Mouse (Mus musculus) fibroblast of lung, adult 2 months (primary cell): Measurements from ENCODE around the gene Numb.
A peak's percentile ranks its signal among the peaks of the same experiment; 100 is the strongest.
"Not testable (repeated sequence)": the region's sequence is repeated elsewhere in the genome, so short reads cannot be mapped to it uniquely, and the experiment has no call there.

Experiments
- DNase-seq: peaks from one replicate; pipeline ENCODE4 v3.0.0-alpha.2; 2011; ENCODE audit warnings: low read depth

Gene Numb

GRCm38 (mm10) chr12:83922724-83923485 is 1.2 kb upstream of the Numb start:
- no peak for DNase-seq

GRCm38 (mm10) chr12:83920721-83921441 is 853 bp downstream of the Numb start:
- no peak for DNase-seq

DNA sequence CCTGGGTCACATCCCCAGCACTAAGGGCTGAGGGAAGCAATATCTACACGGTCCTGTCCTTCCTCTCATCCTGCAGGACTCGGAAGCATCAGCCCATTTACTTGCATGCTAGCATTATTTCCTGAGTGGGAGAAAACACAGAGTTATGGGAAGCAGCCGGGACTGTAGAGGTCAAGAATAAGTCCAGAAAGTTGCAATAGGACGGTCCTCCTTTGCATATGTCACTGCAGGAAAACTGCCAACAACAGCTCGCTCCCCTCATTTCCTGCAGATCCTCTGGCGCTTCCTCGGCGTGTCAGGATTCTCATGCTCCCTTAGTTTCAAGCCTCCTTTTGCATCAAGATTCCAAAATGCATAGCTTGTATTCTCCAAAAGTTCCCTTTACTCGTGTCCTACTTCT is 4.8 kb downstream of the Numb start:
- DNase-seq = no peak

GRCm38 (mm10) chr12:83914797-83915196 is 6.9 kb downstream of the Numb start:
- no peak for DNase-seq

- DNase-seq = no peak
Observed at GRCm38 (mm10) chr12:83914202-83914740, 7.5 kb downstream of the Numb start.

DNA sequence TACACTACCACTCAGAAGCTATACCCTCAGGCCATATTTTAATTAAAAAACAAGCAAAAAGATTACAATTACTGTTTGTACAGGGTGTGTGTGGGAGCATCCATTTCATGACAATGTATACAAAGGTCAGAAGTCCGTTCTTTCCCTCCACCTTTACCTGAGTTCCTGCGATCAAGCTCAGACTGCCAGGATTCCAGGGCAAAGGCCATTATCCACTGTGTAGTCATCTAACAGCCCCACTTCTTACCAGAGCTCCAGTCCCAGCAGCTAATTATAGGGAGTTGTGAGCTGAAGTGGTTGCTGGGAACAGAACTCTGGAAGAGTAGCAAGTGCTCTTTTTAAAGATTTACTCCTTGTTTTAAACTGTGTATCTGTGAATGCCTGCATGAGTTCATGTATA is 11.3 kb downstream of the Numb start:
- no peak for DNase-seq

GRCm38 (mm10) chr12:83892926-83893325 is 28.8 kb downstream of the Numb start:
- no peak for DNase-seq

GRCm38 (mm10) chr12:83891278-83891677 is 30.5 kb downstream of the Numb start:
- DNase-seq = no peak

GRCm38 (mm10) chr12:83889128-83889527 is 32.6 kb downstream of the Numb start:
- no peak for DNase-seq

GRCm38 (mm10) chr12:83885516-83886285 is 36.0 kb downstream of the Numb start:
- DNase-seq = no peak

DNA sequence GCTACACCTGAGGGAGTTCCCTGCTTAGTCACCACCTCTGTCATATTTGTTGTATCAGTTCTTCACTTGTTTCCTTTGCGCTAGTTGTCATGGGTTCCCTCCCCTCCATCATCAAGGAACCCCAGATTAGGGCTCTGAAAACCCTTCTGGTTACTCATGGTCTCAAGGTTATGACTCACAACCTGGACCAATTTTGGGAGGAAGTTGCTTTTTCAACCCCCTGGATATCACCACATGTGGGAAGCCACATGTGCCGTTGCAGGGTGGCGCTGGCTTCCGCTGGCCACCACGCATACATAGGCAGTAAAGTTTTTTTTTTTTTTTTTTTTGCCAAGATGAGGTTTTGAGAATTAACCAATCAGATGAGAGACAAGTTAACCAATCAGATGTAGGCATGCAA is 36.7 kb downstream of the Numb start:
- not testable (repeated sequence) for DNase-seq

- no peak for DNase-seq
Observed at GRCm38 (mm10) chr12:83882503-83882902, 39.2 kb downstream of the Numb start.

- DNase-seq = no peak
Observed at GRCm38 (mm10) chr12:83882088-83882487, 39.6 kb downstream of the Numb start.

DNA sequence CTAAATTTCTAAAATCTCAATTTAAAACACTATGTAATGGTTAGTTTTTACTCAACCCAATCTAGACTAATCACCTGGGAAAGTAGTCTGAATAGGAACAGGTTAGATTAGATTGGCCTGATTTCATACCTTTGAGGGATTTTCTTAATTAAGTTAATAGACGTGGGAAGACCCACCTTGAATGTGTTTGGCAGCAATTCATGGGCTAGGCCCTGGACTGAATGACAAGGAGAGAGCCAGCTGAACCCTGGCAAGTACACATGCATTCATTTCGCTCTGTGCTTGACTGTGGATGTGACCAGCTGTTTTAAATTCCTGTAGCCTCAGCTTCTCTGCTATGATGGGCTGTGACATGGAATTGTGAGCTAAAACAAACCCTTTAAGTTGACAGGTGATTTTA is 40.8 kb downstream of the Numb start:
- no peak for DNase-seq

DNA sequence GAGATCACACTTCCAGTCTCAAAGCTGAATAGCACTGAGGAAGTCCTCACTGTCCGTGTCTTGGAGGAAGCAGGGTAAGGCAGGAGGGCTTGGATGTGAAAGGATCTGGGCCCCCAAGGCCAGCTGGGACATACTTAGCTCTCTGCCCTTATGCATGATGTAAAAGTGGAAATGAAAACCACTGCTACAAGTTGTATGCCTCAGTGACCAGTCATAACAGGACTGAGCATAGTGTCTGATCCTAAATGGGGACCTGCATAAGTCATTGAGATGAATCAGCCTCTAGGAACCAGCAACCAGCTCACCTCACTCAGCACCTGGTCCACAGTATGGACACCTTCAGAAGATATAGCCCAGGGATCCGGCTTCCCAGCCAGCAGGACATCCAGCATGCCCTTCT is 46.6 kb downstream of the Numb start:
- no peak for DNase-seq

GRCm38 (mm10) chr12:83874597-83874996 is 47.1 kb downstream of the Numb start:
- peak; percentile 91 for DNase-seq

DNA sequence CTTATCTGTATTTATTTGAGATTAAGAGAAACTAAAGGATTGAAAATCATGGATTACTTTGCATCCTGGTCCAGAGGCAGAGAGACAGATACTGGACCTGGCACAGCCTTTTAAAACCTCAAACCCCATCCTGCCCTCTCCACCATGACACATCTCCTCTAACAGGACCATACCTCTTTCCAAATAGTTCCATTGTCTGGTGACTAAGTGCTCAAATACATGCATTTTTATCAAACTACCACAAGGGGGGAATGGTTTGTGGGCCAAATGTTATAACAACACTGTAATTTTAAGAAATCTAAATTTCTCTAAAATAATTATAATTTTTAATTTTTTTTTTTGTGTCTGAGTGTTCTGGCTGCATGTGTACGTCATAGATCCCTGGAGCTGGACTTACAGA is 57.2 kb downstream of the Numb start:
- DNase-seq = no peak

DNA sequence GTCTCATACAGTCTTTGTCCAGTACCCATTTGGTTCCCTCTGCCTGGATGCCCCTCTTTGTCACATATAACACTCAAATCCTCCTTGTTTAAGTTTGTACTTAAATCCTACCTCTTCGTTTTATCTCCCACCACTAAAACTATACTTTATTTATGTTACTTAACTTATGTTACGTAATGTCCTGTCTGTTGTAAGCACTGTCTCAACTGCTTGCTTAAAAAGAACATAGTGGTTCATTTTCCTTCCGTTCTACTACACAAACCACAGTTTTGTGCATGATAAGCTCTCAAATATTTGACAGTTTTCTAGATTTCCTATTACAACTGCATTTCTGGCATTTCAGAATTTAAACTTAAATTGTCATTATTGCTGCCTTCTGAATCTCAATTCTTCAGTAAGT is 59.9 kb downstream of the Numb start:
- no peak for DNase-seq

DNA sequence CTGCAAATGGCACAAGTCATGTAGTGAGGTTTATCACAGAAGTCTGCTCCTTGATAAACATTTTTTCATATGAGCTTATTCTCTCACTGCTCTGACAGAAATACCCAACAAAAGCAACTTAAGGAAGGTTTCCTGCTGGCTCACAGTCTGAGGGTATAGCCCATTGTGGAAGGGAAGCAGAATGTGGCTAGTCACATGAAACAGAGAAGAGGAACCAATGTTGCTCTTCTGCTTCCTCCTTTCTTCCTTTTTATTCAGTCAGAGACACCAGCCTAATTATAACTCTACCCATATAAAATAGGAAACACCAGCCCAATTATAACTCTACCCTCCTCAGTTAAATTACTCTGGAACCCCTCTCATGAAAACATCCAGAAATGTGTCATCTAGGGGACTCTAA is 61.0 kb downstream of the Numb start:
- DNase-seq = no peak

DNA sequence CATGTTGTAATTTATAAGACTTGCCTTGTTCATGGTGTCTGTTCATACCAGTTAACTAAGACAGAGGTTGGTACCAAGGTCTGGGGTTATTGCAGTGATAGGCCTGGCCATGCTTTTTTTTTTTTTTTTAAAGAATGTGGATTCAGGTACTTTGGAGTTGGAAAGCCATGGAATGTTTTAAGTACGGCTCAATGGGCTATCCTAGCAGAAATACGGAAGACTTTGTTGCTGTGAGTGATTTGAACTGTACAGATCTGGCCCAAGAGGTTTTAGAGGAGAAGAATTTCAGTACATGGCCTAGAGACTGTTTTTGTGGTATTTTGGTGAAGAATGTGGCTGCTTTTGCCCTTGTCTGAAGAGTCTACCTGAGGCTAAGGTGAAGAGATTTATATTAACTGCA is 63.7 kb downstream of the Numb start:
- DNase-seq = no peak

GRCm38 (mm10) chr12:83855211-83855610 is 66.5 kb downstream of the Numb start:
- no peak for DNase-seq

- DNase-seq = no peak
Observed at GRCm38 (mm10) chr12:83854281-83854680, 67.5 kb downstream of the Numb start.
